Mouse (Mus musculus) neural tube, embryonic 15.5 days (tissue): ENCODE data around the gene Mboat2. TPM values are rescaled to one million over a fixed set of nuclear protein-coding genes. Genes with fewer than 3 reads are reported as not detected.

Source experiments
- ATAC-seq: fragments of 200-750 bp; cut with Nextera tagmentation; 2 replicates; pipeline ENCODE4 v1.8.0; 2017; ENCODE audit warnings: mild to moderate bottlenecking, moderate TSS enrichment, moderate library complexity; ENCODE audit not compliant: low FRiP score
- H3K27ac ChIP-seq: fragments of 300-500 bp; sonication (generic); replicated peaks from 2 replicates; pipeline ENCODE4 v1.5.1; 2015; ENCODE audit warnings: mild to moderate bottlenecking, inconsistent platforms
- H3K27me3 ChIP-seq: fragments of 300-500 bp; sonication (generic); replicated peaks from 2 replicates; pipeline ENCODE4 v1.6.1; 2015; ENCODE audit warnings: inconsistent platforms
- H3K36me3 ChIP-seq: fragments of 300-500 bp; sonication (generic); 2 replicates; pipeline ENCODE4 v1.6.1; 2015; ENCODE audit warnings: inconsistent platforms
- H3K4me1 ChIP-seq: fragments of 300-500 bp; sonication (generic); 2 replicates; pipeline ENCODE4 v1.6.1; 2015; ENCODE audit warnings: inconsistent platforms
- H3K4me2 ChIP-seq: fragments of 300-500 bp; sonication (generic); 2 replicates; pipeline ENCODE4 v1.6.1; 2015; ENCODE audit warnings: inconsistent platforms, mild to moderate bottlenecking, moderate library complexity
- H3K4me3 ChIP-seq: fragments of 300-500 bp; sonication (generic); replicated peaks from 2 replicates; pipeline ENCODE4 v1.5.1; 2015; ENCODE audit warnings: mild to moderate bottlenecking, inconsistent platforms
- H3K9ac ChIP-seq: fragments of 300-500 bp; sonication (generic); replicated peaks from 2 replicates; pipeline ENCODE4 v1.6.1; 2015; ENCODE audit warnings: mild to moderate bottlenecking, inconsistent platforms
- H3K9me3 ChIP-seq: fragments of 300-500 bp; sonication (generic); replicated peaks from 2 replicates; pipeline ENCODE4 v1.6.1; 2016; ENCODE audit warnings: inconsistent platforms
- WGBS: fragments of 180-500 bp; shearing (Covaris S2); methylation state at CpG from one replicate; pipeline ENCODE4 v1.1.7; 2015; ENCODE audit warnings: mixed read lengths; 5-methylcytosine and 5-hydroxymethylcytosine counted together
- polyA plus RNA-seq: library from polyadenylated mRNA; unstranded; fragments of >200 nt; fragmentation: Nextera tagmentation; extraction: Ambion mirVana; gene quantifications from 2 replicates; pipeline ENCODE4 v1.2.1, GENCODE M21; 2015

Mboat2 gene
- polyA plus RNA-seq, 1 experiment from 2014 or later: 61.9 TPM

DNA sequence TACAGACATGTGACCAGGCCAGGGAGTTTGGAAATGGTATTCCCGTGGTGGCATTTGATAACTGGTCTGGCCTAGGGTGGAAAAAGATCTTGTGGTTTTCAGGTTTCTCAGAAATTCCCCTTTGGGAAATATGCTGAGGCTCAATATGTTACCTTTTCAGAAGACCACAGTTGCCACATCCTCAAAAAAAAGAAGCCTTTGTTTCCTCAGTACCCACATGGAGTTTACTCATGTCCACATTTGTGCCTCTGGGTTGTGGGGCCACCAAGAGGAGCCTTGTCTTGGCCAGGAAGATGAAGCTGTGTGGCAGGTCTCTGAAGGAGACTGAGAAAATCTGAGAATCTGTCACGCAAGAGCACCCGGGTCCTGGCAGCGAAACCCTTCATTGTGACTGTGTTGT, 38.0 kb downstream of the Mboat2 start:
- 87% methylated on average over 4 of the region's 4 CpGs for WGBS
- H3K36me3 ChIP-seq: no peaks in the 10 kb centered on the region
- ATAC-seq: no peak

DNA sequence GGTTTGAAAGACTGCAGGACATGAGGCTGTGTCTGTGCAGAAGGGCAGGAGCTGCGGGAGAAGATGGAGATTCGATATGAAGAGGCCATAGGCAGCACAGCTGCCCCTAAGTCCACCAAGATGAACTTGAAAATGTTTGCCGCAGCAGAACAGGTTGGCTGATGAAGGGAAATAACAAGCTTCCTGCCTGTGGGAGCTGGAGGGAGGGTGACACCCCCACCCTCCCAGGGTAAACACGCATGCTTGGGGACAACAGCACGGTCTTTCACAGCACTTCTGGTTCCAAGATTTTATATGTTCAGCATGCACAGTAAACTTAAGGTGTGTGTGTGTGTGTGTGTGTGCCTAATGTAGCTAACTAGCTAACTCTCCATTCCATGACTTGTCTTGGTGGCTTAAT, 38.6 kb downstream of the Mboat2 start:
- Histone ChIP-seq H3K27me3 (no peaks in the 10 kb centered on the region), H3K27ac (no peak overlapping the region; the same call in 1 of the 2 replicates), H3K36me3 (no peaks in the 10 kb centered on the region), H3K4me3 (no peak overlapping the region), H3K4me2 (no peak overlapping the region), H3K4me1 (peaks cover 45% of the 10 kb centered on the region), H3K9me3 (no peaks in the 10 kb centered on the region), H3K9ac (no peak overlapping the region)
- WGBS: 82% methylated on average over 5 of the region's 5 CpGs
- ATAC-seq: no peak

More for the DNA sequence above, 38.0 kb downstream of the Mboat2 start:
- Histone ChIP-seq H3K9ac (no peak overlapping the region), H3K4me1 (peaks cover 45% of the 10 kb centered on the region), H3K9me3 (no peaks in the 10 kb centered on the region), H3K27ac (no peak overlapping the region; the same call in 1 of the 2 replicates), H3K4me3 (no peak overlapping the region), H3K27me3 (no peaks in the 10 kb centered on the region), H3K4me2 (no peak overlapping the region)

DNA sequence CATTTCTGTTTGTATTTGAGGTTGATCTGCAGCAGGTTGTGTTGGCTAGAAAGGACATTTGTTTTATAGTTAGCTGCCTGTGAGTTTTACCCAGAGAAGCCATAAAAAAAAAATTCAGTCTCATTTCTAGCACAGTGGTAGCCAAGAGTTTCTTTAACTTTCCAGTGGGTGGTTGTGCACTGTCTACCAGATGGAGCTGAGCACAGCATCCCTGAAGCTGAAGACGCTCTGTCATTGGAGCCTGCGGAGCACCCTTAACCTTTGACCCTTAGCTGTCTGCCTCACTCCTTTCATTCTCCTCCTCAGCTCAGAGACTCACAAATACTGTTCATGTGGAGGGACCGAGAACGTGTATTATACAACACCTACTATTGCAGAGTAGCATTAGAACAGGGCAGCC, 40.2 kb downstream of the Mboat2 start:
- WGBS: 33% methylated on average over 4 of the region's 4 CpGs
- no peak overlapping the region for H3K9ac ChIP-seq
- H3K4me2 ChIP-seq: no peak overlapping the region
- no peak for ATAC-seq
- no peak overlapping the region for H3K4me3 ChIP-seq
- H3K36me3 ChIP-seq: no peaks in the 10 kb centered on the region
- no peaks in the 10 kb centered on the region for H3K27me3 ChIP-seq
- H3K9me3 ChIP-seq: no peaks in the 10 kb centered on the region
- H3K27ac ChIP-seq: no peak overlapping the region
- peaks cover 35% of the 10 kb centered on the region for H3K4me1 ChIP-seq

DNA sequence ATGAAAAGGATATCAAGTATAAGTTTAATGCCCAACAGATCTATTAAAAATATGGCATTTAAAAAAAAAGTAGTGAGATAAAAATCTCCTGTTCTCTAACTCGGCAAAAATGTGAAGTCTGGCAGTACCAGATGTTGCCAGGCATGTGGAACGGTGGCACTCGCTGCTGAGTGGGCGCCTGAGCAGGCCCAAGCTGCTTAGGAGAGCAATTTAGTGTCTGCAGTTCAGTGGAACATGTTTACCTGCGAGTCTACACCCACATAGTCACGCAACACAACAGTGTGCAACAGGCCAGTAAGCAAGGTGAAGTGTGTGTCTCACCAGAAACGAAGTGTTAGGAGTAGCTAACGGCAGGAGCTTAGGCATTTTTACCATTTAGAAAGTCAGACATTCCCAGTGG, 41.6 kb downstream of the Mboat2 start:
- no peaks in the 10 kb centered on the region for H3K36me3 ChIP-seq
- WGBS: 70% methylated on average over 8 of the region's 8 CpGs
- H3K9me3 ChIP-seq: no peaks in the 10 kb centered on the region
- no peaks in the 10 kb centered on the region for H3K27me3 ChIP-seq
- no peak overlapping the region for H3K9ac ChIP-seq
- H3K27ac ChIP-seq: 0 out of 2 replicates have a peak overlapping the region, but pooled peaks have one; percentile 25
- H3K4me1 ChIP-seq: peaks cover 37% of the 10 kb centered on the region
- no peak overlapping the region for H3K4me3 ChIP-seq
- ATAC-seq: peak; percentile 60
- no peak overlapping the region for H3K4me2 ChIP-seq

DNA sequence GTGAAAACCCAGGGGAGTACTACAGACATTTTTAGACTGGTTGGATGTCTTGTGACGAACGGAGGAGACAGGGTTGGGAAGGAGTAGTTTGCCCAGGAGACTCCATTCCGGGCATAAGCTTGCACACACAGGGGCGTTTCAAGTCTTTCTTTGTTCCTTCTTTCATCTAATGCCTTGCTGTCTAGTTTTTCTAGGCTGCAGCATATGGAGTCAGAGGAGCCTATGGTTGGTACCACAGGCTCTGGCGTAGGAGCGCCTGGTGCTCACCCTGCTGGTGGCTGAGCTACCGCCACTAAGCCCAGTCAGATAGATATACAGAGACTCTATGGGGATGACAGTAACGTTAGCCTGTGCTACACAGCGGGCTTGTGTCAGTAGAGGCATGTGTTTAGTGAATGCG, 42.0 kb downstream of the Mboat2 start:
- WGBS: 66% methylated on average over 10 of the region's 10 CpGs
- ATAC-seq: peak; percentile 27; the same call in 1 of the 2 replicates
- Histone ChIP-seq H3K27ac (0 out of 2 replicates have a peak overlapping the region, but pooled peaks have one; percentile 25), H3K36me3 (no peaks in the 10 kb centered on the region), H3K27me3 (no peaks in the 10 kb centered on the region), H3K4me3 (no peak overlapping the region), H3K4me2 (no peak overlapping the region), H3K9ac (no peak overlapping the region), H3K9me3 (no peaks in the 10 kb centered on the region), H3K4me1 (peaks cover 41% of the 10 kb centered on the region)

DNA sequence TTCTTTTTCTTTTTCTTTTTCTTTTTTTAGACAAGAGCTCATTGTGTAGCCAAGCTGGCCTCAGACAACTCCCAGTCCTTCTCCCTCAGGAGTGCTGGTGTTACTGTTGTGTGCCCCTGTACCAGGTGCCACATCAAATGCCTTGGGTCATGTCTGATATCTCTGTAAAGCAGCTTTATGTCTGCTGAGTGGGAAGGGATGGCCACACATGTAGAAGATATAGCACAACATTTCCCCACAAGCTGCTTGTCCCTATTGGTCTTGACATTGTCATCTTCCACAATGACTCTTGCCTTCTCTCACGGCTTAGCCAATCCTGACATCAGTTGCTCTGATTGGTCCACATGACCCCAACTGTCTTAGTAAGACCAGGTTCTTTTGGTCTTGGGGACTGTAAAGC, 45.2 kb downstream of the Mboat2 start:
- H3K9me3 ChIP-seq: no peaks in the 10 kb centered on the region
- no peak overlapping the region for H3K4me2 ChIP-seq
- no peak overlapping the region for H3K27ac ChIP-seq
- WGBS: 79% methylated on average over 1 of the region's 1 CpGs
- no peak overlapping the region for H3K9ac ChIP-seq
- H3K27me3 ChIP-seq: no peaks in the 10 kb centered on the region
- peaks cover 35% of the 10 kb centered on the region for H3K4me1 ChIP-seq
- no peaks in the 10 kb centered on the region for H3K36me3 ChIP-seq
- no peak for ATAC-seq
- H3K4me3 ChIP-seq: no peak overlapping the region

DNA sequence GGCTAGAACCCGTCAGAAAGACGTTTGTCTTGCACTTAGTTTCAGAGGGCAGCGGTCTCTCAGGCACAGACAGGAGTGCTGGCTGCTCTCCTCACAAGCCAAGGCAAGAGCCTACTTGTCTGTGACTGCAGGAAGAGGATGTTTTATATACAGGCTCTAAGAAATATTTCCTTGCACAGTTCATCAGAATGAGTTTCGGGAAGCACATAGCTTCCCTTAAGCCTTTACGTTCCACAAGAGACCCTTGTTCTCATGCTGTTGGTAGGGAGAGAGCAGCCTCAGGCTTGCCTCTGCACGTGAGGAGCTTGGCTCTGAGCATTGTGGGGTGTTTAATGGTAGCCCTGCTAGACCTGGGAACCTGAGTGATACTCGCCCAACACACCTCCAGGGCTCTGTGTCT, 46.6 kb downstream of the Mboat2 start:
- Histone ChIP-seq H3K4me1 (peaks cover 26% of the 10 kb centered on the region), H3K9me3 (no peaks in the 10 kb centered on the region), H3K27ac (no peak overlapping the region), H3K4me2 (no peak overlapping the region), H3K9ac (no peak overlapping the region), H3K27me3 (no peaks in the 10 kb centered on the region), H3K4me3 (no peak overlapping the region), H3K36me3 (no peaks in the 10 kb centered on the region)
- no peak for ATAC-seq
- WGBS: 54% methylated on average over 7 of the region's 7 CpGs

DNA sequence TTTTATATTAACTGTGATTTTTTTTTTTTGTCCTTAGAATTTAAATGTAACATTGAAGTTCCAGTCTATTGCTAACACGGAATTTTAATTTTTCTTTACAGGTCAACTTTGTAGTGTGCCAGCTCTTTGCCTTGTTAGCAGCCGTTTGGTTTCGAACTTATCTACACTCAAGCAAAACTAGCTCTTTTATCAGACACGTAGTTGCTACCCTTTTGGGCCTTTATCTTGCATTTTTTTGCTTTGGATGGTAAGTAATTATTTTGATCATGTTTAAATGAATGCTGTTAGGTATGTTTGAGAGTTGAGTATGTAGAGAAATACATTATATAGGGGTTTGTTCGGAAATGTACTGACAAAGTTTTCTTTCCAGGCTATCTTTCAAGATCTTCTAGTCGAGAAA, 47.4 kb downstream of the Mboat2 start:
- H3K4me2 ChIP-seq: no peak overlapping the region
- no peak overlapping the region for H3K27ac ChIP-seq
- no peaks in the 10 kb centered on the region for H3K27me3 ChIP-seq
- no peak overlapping the region for H3K4me3 ChIP-seq
- H3K9me3 ChIP-seq: no peaks in the 10 kb centered on the region
- peaks cover 4% of the 10 kb centered on the region; the same call in 1 of the 2 replicates for H3K36me3 ChIP-seq
- peaks cover 19% of the 10 kb centered on the region for H3K4me1 ChIP-seq
- no peak overlapping the region for H3K9ac ChIP-seq
- 89% methylated on average over 6 of the region's 6 CpGs for WGBS
- ATAC-seq: no peak

DNA sequence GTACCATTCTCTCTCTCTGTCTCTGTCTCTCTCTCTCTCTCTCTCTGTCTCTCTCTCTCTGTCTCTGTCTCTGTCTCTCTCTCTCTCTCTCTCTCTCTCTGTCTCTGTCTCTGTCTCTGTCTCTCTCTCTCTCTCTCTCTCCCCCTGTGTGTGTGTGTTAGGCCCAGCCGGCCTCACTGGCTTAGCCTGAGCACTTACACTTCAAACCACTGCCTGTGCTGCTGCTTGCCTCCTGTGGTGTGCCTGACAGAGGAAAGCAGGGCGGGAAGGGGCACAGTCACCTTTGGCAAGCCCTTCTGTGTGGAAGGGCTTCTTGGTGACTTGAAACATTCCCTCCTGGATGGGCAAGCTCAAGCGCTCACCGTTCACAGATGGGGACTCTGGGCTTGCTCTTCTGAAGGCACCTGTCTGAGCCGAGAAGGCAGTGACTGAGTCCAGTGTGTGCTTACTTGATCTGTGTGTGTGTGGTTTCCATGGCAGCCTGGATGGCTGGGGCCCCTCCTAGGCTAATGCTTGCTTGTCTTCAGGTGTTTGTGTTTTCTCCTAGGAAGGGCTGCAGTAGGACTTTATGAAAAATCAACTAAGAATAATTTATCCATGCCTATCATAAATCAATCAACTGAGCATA, 48.2 kb downstream of the Mboat2 start:
- Histone ChIP-seq H3K9me3 (no peaks in the 10 kb centered on the region), H3K27ac (no peak overlapping the region), H3K36me3 (peaks cover 10% of the 10 kb centered on the region), H3K27me3 (no peaks in the 10 kb centered on the region), H3K4me1 (peaks cover 19% of the 10 kb centered on the region), H3K9ac (no peak overlapping the region), H3K4me3 (no peak overlapping the region), H3K4me2 (no peak overlapping the region)
- WGBS: 48% methylated on average over 5 of the region's 5 CpGs
- ATAC-seq: peak; percentile 43; the same call in 1 of the 2 replicates

DNA sequence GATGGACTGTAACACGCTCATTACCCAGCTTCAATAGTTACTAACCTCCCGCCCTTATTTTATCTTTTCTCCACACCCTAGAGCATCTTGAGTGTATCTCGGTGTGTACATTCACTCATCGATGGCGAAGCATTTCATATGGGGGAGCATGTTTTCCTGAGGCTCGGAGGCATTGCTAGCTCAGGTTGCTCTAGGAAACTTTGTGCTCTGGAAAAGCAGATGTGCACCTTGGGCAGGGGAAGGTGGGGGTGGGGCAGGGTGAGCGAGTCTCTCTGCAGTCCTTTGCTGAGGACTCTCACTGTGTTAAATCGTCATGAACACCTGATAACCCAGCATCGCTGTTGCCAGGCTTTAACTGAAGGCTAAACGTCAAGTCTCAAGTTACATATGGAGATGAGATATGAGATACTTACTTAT, 48.9 kb downstream of the Mboat2 start:
- Histone ChIP-seq H3K4me1 (peaks cover 19% of the 10 kb centered on the region), H3K9me3 (no peaks in the 10 kb centered on the region), H3K36me3 (peaks cover 13% of the 10 kb centered on the region), H3K27me3 (no peaks in the 10 kb centered on the region), H3K27ac (no peak overlapping the region), H3K4me3 (no peak overlapping the region), H3K9ac (no peak overlapping the region), H3K4me2 (no peak overlapping the region)
- 88% methylated on average over 10 of the region's 10 CpGs for WGBS
- no peak for ATAC-seq

DNA sequence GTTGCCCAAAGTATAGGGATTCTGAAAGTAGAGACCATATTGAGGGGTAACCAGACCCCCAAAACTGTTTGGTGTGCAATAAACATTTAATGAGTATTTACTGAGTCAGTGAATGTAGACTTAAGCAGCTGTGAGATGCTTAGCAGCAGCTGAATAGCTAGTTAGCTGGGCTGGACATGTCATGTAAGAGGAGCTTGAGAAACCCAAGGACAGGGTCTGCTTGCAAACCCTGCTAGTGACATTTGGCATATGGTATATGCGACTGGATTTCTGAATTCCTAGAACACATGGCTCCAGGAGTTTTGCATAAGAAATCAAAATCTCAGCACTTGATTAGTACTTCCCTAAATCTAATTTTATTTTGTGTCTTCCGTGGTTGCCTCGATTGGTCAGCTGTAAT, 52.6 kb downstream of the Mboat2 start:
- Histone ChIP-seq H3K9me3 (no peaks in the 10 kb centered on the region), H3K27ac (no peak overlapping the region), H3K9ac (no peak overlapping the region), H3K36me3 (peaks cover 22% of the 10 kb centered on the region), H3K27me3 (no peaks in the 10 kb centered on the region), H3K4me3 (no peak overlapping the region), H3K4me2 (no peak overlapping the region), H3K4me1 (peaks cover 4% of the 10 kb centered on the region)
- WGBS: 95% methylated on average over 3 of the region's 3 CpGs
- ATAC-seq: no peak

DNA sequence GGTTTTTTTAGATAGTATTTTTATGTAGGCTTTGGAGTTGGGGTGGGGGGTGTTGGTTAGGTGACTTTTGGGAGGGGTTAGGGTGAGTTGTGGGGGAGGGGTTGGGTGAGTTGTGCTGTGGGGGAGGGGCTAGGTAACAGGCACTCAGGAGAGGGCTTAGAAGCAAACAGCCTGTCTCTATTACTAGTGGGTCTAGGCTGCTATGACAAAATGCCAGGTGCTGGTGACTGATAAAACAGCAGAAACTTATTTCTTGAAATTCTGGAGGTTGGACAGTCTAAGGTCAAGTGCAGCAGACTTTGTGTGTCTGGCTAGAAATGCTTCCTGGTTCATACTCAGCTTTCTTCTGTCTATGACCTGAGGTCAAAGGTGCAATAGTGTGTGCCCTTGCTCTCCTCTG, 56.1 kb downstream of the Mboat2 start:
- no peak overlapping the region for H3K9ac ChIP-seq
- no peak overlapping the region for H3K27ac ChIP-seq
- peaks cover 8% of the 10 kb centered on the region for H3K4me1 ChIP-seq
- peaks cover 26% of the 10 kb centered on the region for H3K36me3 ChIP-seq
- no peaks in the 10 kb centered on the region for H3K9me3 ChIP-seq
- ATAC-seq: no peak
- no peak overlapping the region for H3K4me3 ChIP-seq
- no peak overlapping the region for H3K4me2 ChIP-seq
- no peaks in the 10 kb centered on the region for H3K27me3 ChIP-seq
